Mouse (Mus musculus) kidney, embryonic 14.5 days (tissue): ENCODE measurements around the gene Fbxl17. TPM values are rescaled to one million over a fixed set of nuclear protein-coding genes. Genes with fewer than 3 reads are reported as not detected.

Source experiments
- ATAC-seq: fragments of 200-750 bp; cut with Nextera tagmentation; 2 replicates; pipeline ENCODE4 v1.8.0; 2017; ENCODE audit warnings: moderate number of reproducible peaks, mild to moderate bottlenecking, moderate TSS enrichment, moderate library complexity; ENCODE audit not compliant: low FRiP score, low TSS enrichment
- H3K27ac ChIP-seq: fragments of 300-500 bp; sonication (generic); 2 replicates; pipeline ENCODE4 v1.5.1; 2014; ENCODE audit warnings: low read depth, mild to moderate bottlenecking, low read length, moderate library complexity, mixed read lengths
- H3K27me3 ChIP-seq: fragments of 300-500 bp; sonication (generic); 2 replicates; pipeline ENCODE4 v1.6.1; 2014; ENCODE audit warnings: mild to moderate bottlenecking, low read length; ENCODE audit not compliant: control insufficient read depth, insufficient read depth
- H3K36me3 ChIP-seq: fragments of 300-500 bp; sonication (generic); 2 replicates; pipeline ENCODE4 v1.6.1; 2014; ENCODE audit warnings: low read length, mixed read lengths; ENCODE audit not compliant: control insufficient read depth, insufficient read depth
- H3K4me1 ChIP-seq: fragments of 300-500 bp; sonication (generic); 2 replicates; pipeline ENCODE4 v1.6.1; 2014; ENCODE audit warnings: low read length, mixed read lengths; ENCODE audit not compliant: control insufficient read depth, insufficient read depth
- H3K4me2 ChIP-seq: fragments of 300-500 bp; sonication (generic); replicated peaks from 2 replicates; pipeline ENCODE4 v1.6.1; 2014; ENCODE audit warnings: low read depth, mild to moderate bottlenecking, low read length
- H3K4me3 ChIP-seq: fragments of 300-500 bp; sonication (generic); 2 replicates; pipeline ENCODE4 v1.5.1; 2014; ENCODE audit warnings: mild to moderate bottlenecking, low read length
- H3K9ac ChIP-seq: fragments of 300-500 bp; sonication (generic); 2 replicates; pipeline ENCODE4 v1.6.1; 2014; ENCODE audit warnings: low read depth, mild to moderate bottlenecking, low read length, moderate library complexity
- H3K9me3 ChIP-seq: fragments of 300-500 bp; sonication (generic); 2 replicates; pipeline ENCODE4 v1.6.1; 2016; ENCODE audit warnings: low read length; ENCODE audit not compliant: control insufficient read depth
- WGBS: fragments of 180-500 bp; shearing (Covaris S2); extraction: QIAGEN DNeasy Blood & Tissue Kit; methylation state at CpG from one replicate; pipeline ENCODE4 v1.1.7; 2014; 5-methylcytosine and 5-hydroxymethylcytosine counted together
- polyA plus RNA-seq: library from polyadenylated mRNA; unstranded; fragments of >200 nt; fragmentation: Nextera tagmentation; extraction: Ambion mirVana; gene quantifications from 2 replicates; pipeline ENCODE4 v1.2.1, GENCODE M21; 2014

Fbxl17 gene
- polyA plus RNA-seq, 1 experiment from 2014 or later: 8.8 TPM

GRCm38 (mm10) chr17:63489525-63489924, 10.3 kb downstream of the Fbxl17 start:
- ATAC-seq: no peak
- no peaks in the 10 kb centered on the region for H3K9me3 ChIP-seq

GRCm38 (mm10) chr17:63467866-63468265, 32.0 kb downstream of the Fbxl17 start:
- no peak overlapping the region for H3K4me2 ChIP-seq
- H3K4me3 ChIP-seq: no peak overlapping the region
- H3K36me3 ChIP-seq: peaks cover 2% of the 10 kb centered on the region; the same call in 1 of the 2 replicates
- WGBS: 6% methylated on average over 6 of the region's 6 CpGs
- H3K9me3 ChIP-seq: no peaks in the 10 kb centered on the region
- no peaks in the 10 kb centered on the region for H3K27me3 ChIP-seq
- H3K4me1 ChIP-seq: no peaks in the 10 kb centered on the region
- no peak overlapping the region for H3K27ac ChIP-seq
- ATAC-seq: no peak; the same call in 1 of the 2 replicates
- H3K9ac ChIP-seq: no peak overlapping the region

More at GRCm38 (mm10) chr17:63489525-63489924, 10.3 kb downstream of the Fbxl17 start:
- Histone ChIP-seq H3K27ac (no peak overlapping the region), H3K4me1 (peaks cover 13% of the 10 kb centered on the region), H3K9ac (no peak overlapping the region), H3K27me3 (no peaks in the 10 kb centered on the region), H3K4me2 (no peak overlapping the region), H3K4me3 (no peak overlapping the region), H3K36me3 (peaks cover 15% of the 10 kb centered on the region; the same call in 1 of the 2 replicates)
- 74% methylated on average over 4 of the region's 4 CpGs for WGBS

DNA sequence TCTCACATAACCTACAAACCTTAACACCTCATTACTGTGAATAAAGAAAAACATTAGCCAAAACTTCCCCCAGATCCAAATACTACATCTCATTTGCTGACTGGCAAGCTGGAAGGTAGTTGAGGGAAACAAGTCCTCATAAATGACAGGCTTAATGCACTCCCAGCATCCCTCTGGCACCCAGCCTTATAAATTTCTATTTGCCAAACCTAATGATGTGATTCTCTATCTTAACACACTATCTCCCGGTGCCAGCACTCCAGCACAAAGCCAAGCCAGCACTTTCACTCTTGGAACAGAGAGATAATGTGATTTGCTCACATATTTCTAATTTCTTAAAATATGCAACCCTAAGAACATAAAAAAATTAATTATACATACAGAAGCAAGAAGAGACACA, 34.6 kb downstream of the Fbxl17 start:
- ATAC-seq: no peak
- Histone ChIP-seq H3K9ac (no peak overlapping the region), H3K27me3 (no peaks in the 10 kb centered on the region), H3K9me3 (no peaks in the 10 kb centered on the region), H3K4me2 (no peak overlapping the region), H3K27ac (no peak overlapping the region), H3K4me3 (no peak overlapping the region), H3K4me1 (no peaks in the 10 kb centered on the region), H3K36me3 (0 out of 2 replicates have a peak, but pooled peaks cover 2% of the 10 kb centered on the region)
- WGBS: 76% methylated on average over 1 of the region's 1 CpGs

- no peak overlapping the region for H3K4me3 ChIP-seq
- H3K4me2 ChIP-seq: no peak overlapping the region
- H3K36me3 ChIP-seq: no peaks in the 10 kb centered on the region
- ATAC-seq: no peak
- no peaks in the 10 kb centered on the region for H3K27me3 ChIP-seq
- no peak overlapping the region for H3K27ac ChIP-seq
- no peaks in the 10 kb centered on the region for H3K4me1 ChIP-seq
- 75% methylated on average over 7 of the region's 7 CpGs for WGBS
- H3K9ac ChIP-seq: no peak overlapping the region
- no peaks in the 10 kb centered on the region for H3K9me3 ChIP-seq
Measured at GRCm38 (mm10) chr17:63462512-63462911, 37.3 kb downstream of the Fbxl17 start.

GRCm38 (mm10) chr17:63459712-63460495, 39.9 kb downstream of the Fbxl17 start:
- Histone ChIP-seq H3K4me1 (no peaks in the 10 kb centered on the region), H3K9me3 (peaks cover 2% of the 10 kb centered on the region; the same call in 1 of the 2 replicates), H3K27me3 (no peaks in the 10 kb centered on the region), H3K9ac (no peak overlapping the region), H3K27ac (no peak overlapping the region), H3K36me3 (no peaks in the 10 kb centered on the region), H3K4me2 (no peak overlapping the region), H3K4me3 (no peak overlapping the region)
- 62% methylated on average over 9 of the region's 9 CpGs for WGBS
- no peak for ATAC-seq

- Histone ChIP-seq H3K4me3 (no peak overlapping the region), H3K4me2 (no peak overlapping the region), H3K27me3 (no peaks in the 10 kb centered on the region), H3K9me3 (peaks cover 2% of the 10 kb centered on the region; the same call in 1 of the 2 replicates), H3K9ac (no peak overlapping the region), H3K27ac (no peak overlapping the region), H3K4me1 (no peaks in the 10 kb centered on the region), H3K36me3 (no peaks in the 10 kb centered on the region)
- WGBS: 91% methylated on average over 3 of the region's 3 CpGs
- ATAC-seq: no peak
Measured at GRCm38 (mm10) chr17:63458052-63458451, 41.8 kb downstream of the Fbxl17 start.

GRCm38 (mm10) chr17:63451311-63452006, 48.4 kb downstream of the Fbxl17 start:
- Histone ChIP-seq H3K4me2 (no peak overlapping the region), H3K4me3 (no peak overlapping the region), H3K27me3 (no peaks in the 10 kb centered on the region), H3K9ac (no peak overlapping the region), H3K36me3 (no peaks in the 10 kb centered on the region), H3K9me3 (peaks cover 2% of the 10 kb centered on the region; the same call in 1 of the 2 replicates), H3K4me1 (no peaks in the 10 kb centered on the region), H3K27ac (no peak overlapping the region)
- WGBS: 80% methylated on average over 10 of the region's 10 CpGs
- no peak for ATAC-seq

DNA sequence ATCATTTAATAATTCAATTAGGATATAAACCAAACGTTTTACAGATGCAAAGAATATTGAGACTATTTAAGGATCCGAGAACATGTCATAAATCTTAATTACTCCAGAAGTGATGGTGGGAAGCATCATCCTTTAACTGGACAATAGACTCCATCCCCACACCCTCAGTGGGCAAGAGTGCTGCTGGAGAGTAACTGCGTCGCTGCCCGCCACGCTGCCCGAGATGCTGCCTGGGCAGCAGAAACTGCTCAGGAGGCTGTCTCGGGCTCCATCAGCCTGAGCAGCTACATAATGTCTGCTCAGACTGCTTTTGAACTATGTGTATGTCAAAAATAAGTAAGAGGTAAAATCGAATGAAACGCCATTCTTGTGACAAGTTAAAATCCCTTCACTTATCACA, 52.1 kb downstream of the Fbxl17 start:
- H3K4me2 ChIP-seq: no peak overlapping the region
- H3K36me3 ChIP-seq: no peaks in the 10 kb centered on the region
- H3K27ac ChIP-seq: no peak overlapping the region
- H3K9ac ChIP-seq: no peak overlapping the region
- ATAC-seq: no peak
- H3K27me3 ChIP-seq: no peaks in the 10 kb centered on the region
- no peak overlapping the region for H3K4me3 ChIP-seq
- no peaks in the 10 kb centered on the region for H3K9me3 ChIP-seq
- 83% methylated on average over 10 of the region's 10 CpGs for WGBS
- no peaks in the 10 kb centered on the region for H3K4me1 ChIP-seq
